Mouse (Mus musculus) bone marrow macrophage, adult 2 months (primary cell): ENCODE measurements at regions not wholly inside any gene's neighbourhood (a gene's known extent, or its start where the extent isn't known, plus 50 kb on each side); places are given as distances from the start of the nearest gene placed in this dataset.

Experiments
- H3K27ac ChIP-seq: 2 replicates; pipeline ENCODE4 v1.5.1; 2012; ENCODE audit warnings: low read depth, low read length; ENCODE audit not compliant: insufficient read depth
- H3K4me1 ChIP-seq: 2 replicates; pipeline ENCODE4 v1.6.1; 2012; ENCODE audit warnings: low read length; ENCODE audit not compliant: control insufficient read depth, insufficient read depth
- H3K4me3 ChIP-seq: 2 replicates; pipeline ENCODE4 v1.5.1; 2012; ENCODE audit warnings: mild to moderate bottlenecking, low read length, moderate library complexity; ENCODE audit not compliant: insufficient read depth
- CTCF ChIP-seq: IDR thresholded peaks from 2 replicates; pipeline ENCODE4 v1.5.1; 2012; ENCODE audit warnings: low read depth, mild to moderate bottlenecking, low read length, moderate library complexity
- POLR2A ChIP-seq: IDR thresholded peaks from 2 replicates; pipeline ENCODE4 v1.6.1; 2012; ENCODE audit warnings: mild to moderate bottlenecking, low read depth, low read length, borderline replicate concordance

GRCm38 (mm10) chr10:125765103-125765820 lies 200.7 kb upstream of the Lrig3 start:
- no peak for TF ChIP-seq CTCF
- TF ChIP-seq POLR2A, result no peak
- Histone ChIP-seq H3K27ac (no peak overlapping the region), H3K4me3 (no peak overlapping the region), H3K4me1 (no peaks in the 10 kb centered on the region)

GRCm38 (mm10) chr10:125768281-125768680 lies 197.7 kb upstream of the Lrig3 start:
- H3K4me3 ChIP-seq, result no peak overlapping the region
- no peak overlapping the region for H3K27ac ChIP-seq
- H3K4me1 ChIP-seq, result no peaks in the 10 kb centered on the region
- TF ChIP-seq POLR2A, result no peak
- TF ChIP-seq CTCF, result no peak

DNA sequence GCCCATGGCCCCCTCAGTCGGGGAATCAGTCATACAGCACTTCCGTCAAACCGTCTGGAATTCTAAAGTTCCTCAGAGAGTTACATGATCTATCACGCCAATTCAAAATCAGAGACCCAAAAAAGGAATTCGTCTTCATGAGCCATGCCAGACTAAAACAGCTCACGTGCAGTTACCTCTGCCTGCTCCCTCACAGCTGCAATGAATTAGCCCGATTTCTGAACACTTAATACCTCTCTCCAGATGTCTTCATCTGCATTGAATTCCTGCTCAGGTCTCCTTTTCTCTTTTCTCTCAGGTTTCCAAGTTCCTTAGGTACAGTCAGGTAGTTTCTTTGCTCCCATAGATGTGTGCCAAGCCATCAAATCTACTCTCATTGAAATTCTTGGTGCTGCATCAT lies 192.4 kb upstream of the Lrig3 start:
- Histone ChIP-seq H3K4me3 (no peak overlapping the region), H3K27ac (no peak overlapping the region), H3K4me1 (no peaks in the 10 kb centered on the region)
- TF ChIP-seq CTCF (no peak), POLR2A (no peak)

- TF ChIP-seq POLR2A (no peak), CTCF (no peak)
- no peaks in the 10 kb centered on the region for H3K4me1 ChIP-seq
- no peak overlapping the region for H3K27ac ChIP-seq
- H3K4me3 ChIP-seq, result no peak overlapping the region
Measured at GRCm38 (mm10) chr10:125782486-125782885, 183.5 kb upstream of the Lrig3 start.

- Histone ChIP-seq H3K27ac (no peak overlapping the region), H3K4me3 (no peak overlapping the region), H3K4me1 (no peaks in the 10 kb centered on the region)
- TF ChIP-seq CTCF, result no peak
- no peak for TF ChIP-seq POLR2A
Measured at GRCm38 (mm10) chr10:125784896-125785295, 181.1 kb upstream of the Lrig3 start.

DNA sequence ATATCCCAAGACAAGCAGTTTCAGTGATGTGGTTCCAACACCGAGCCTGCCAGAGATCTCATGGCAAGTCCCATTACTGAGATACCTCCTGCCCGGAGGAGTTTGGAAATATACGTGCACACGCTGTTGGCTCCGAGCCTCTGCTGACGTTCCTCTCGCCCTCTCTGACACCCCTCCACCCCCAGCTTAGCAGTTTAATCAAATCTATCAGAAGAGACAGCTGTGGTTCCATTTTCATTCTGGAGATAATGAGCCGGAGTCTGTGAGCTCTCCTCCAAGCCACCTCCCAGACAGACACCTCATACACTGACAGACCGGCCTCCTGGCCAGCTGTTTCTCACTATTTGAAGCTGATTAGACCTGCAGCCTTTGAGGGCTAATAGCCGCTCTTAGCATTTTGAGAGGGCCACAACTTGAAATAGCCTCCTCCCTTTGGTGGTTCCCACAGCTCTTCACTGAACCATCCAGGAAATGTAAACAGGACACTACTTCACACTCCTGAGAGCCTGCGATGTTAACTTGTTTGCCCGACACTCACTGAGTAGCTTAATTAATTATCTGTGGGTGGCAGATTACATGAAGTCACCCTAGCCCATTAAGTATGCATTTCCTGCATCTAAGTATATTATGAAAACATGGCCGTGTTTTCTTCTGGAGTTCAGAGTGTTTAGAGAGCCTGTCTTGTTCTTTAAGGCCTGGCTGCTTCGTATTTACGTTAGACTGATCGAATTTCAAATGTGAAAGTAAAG lies 180.3 kb upstream of the Lrig3 start:
- TF ChIP-seq CTCF (no peak), POLR2A (no peak)
- Histone ChIP-seq H3K4me3 (no peak overlapping the region), H3K27ac (no peak overlapping the region), H3K4me1 (no peaks in the 10 kb centered on the region)

- H3K4me3 ChIP-seq, result no peak overlapping the region
- H3K4me1 ChIP-seq, result no peaks in the 10 kb centered on the region
- TF ChIP-seq CTCF, result no peak
- no peak for TF ChIP-seq POLR2A
- H3K27ac ChIP-seq, result no peak overlapping the region
Measured at GRCm38 (mm10) chr10:125786197-125786879, 179.6 kb upstream of the Lrig3 start.

GRCm38 (mm10) chr10:125786880-125787337 lies 179.1 kb upstream of the Lrig3 start:
- H3K4me3 ChIP-seq, result no peak overlapping the region
- no peaks in the 10 kb centered on the region for H3K4me1 ChIP-seq
- H3K27ac ChIP-seq, result no peak overlapping the region
- TF ChIP-seq POLR2A, result no peak
- TF ChIP-seq CTCF, result no peak

DNA sequence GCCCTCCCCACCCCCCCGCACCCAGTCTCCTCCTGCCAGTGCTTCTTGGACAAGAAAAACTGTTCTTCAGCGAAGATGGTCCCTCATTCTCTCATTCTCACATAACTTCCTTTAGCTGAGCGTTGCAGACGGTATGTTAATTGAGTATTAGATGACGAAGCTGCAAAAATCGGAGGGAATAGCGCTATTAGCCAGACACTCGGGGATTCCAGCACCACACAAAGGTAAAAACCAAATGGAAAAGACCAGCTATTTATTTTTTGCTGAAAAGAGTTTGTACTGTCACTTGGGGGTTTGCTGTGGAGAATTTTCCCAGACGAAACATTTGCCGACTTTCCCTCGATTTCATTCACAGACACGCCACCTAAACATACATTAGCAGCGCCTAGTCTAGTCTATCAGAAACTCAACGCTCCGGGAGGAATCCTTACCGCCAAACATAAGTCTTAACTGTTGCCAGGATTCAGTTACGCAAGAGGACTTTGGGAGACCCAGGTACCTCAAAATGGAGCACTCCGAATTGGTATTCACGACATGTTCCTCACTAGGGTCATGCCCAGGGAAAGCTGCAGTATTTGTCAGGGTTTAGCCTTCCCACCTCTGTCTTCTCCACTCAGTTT lies 178.4 kb upstream of the Lrig3 start:
- no peak overlapping the region for H3K27ac ChIP-seq
- H3K4me3 ChIP-seq, result no peak overlapping the region
- TF ChIP-seq POLR2A (no peak), CTCF (no peak)
- no peaks in the 10 kb centered on the region for H3K4me1 ChIP-seq
